Mouse (Mus musculus) MN1 (cell line): Measurements from ENCODE around the gene Itgax.

Experiments
- DNase-seq: peaks from one replicate; pipeline ENCODE4 v3.0.0-alpha.2; 2016; ENCODE audit warnings: low spot score

Itgax gene

GRCm38 (mm10) chr7:128128741-128129720 lies at the start of gene Itgax:
Gene Itgax (plus strand): TSS chr7:128129547.
- no peak for DNase-seq

GRCm38 (mm10) chr7:128080012-128080411 lies 49.3 kb upstream of the Itgax start:
- DNase-seq, result no peak

- no peak for DNase-seq
These were observed 40.2 kb upstream of the Itgax start for GRCm38 (mm10) chr7:128089141-128089540.

GRCm38 (mm10) chr7:128098135-128098534 lies 31.2 kb upstream of the Itgax start:
- DNase-seq, result no peak

GRCm38 (mm10) chr7:128100742-128101357 lies 28.5 kb upstream of the Itgax start:
- DNase-seq, result no peak

- no peak for DNase-seq
These were observed 24.1 kb upstream of the Itgax start for GRCm38 (mm10) chr7:128105246-128105645.

- DNase-seq, result no peak
These were observed 21.9 kb upstream of the Itgax start for GRCm38 (mm10) chr7:128107462-128107861.

GRCm38 (mm10) chr7:128110314-128110713 lies 19.0 kb upstream of the Itgax start:
- no peak for DNase-seq

GRCm38 (mm10) chr7:128112131-128112530 lies 17.2 kb upstream of the Itgax start:
- DNase-seq, result no peak

GRCm38 (mm10) chr7:128114371-128115105 lies 14.8 kb upstream of the Itgax start:
- no peak for DNase-seq

GRCm38 (mm10) chr7:128115211-128115958 lies 14.0 kb upstream of the Itgax start:
- DNase-seq, result no peak

GRCm38 (mm10) chr7:128116396-128116795 lies 13.0 kb upstream of the Itgax start:
- no peak for DNase-seq

- DNase-seq, result no peak
These were observed 9.4 kb upstream of the Itgax start for GRCm38 (mm10) chr7:128119726-128120490.

GRCm38 (mm10) chr7:128132148-128132547 lies 2.8 kb downstream of the Itgax start:
- no peak for DNase-seq

GRCm38 (mm10) chr7:128133596-128133995 lies 4.2 kb downstream of the Itgax start:
- no peak for DNase-seq

- no peak for DNase-seq
These were observed 7.6 kb downstream of the Itgax start for GRCm38 (mm10) chr7:128136927-128137326.

GRCm38 (mm10) chr7:128139611-128140010 lies 10.3 kb downstream of the Itgax start:
- no peak for DNase-seq

- DNase-seq, result no peak
These were observed 21.6 kb downstream of the Itgax start for GRCm38 (mm10) chr7:128150970-128151369.

- DNase-seq, result no peak
These were observed 24.7 kb downstream of the Itgax start, which contains the start of gene Itgad for GRCm38 (mm10) chr7:128154076-128154475. Gene Itgad (plus strand): TSS chr7:128154376.

GRCm38 (mm10) chr7:128154924-128155323 lies 25.6 kb downstream of the Itgax start:
- no peak for DNase-seq
